Mouse (Mus musculus): ENCODE measurements around the gene Mcam. TPM values are rescaled to one million over a fixed set of nuclear protein-coding genes. Genes with fewer than 3 reads are reported as not detected.

The Mcam gene
- polyA plus RNA-seq, 1 experiment from 2014 or later = 13.0 TPM

GRCm38 (mm10) chr9:44191166-44191565 is 56.9 kb downstream of the Mcam start:
- Histone ChIP-seq H3K4me3 (ENCODE audit: low read depth, low read length) (no peak overlapping the region), H3K4me1 (replicated peaks; ENCODE audit: control insufficient read depth, insufficient read depth, low read length) (no peaks in the 10 kb centered on the region), H3K4me2 (replicated peaks; ENCODE audit: low read depth, low read length) (no peak overlapping the region), H3K27me3 (ENCODE audit: control insufficient read depth, insufficient read depth, low read length) (no peaks in the 10 kb centered on the region), H3K9me3 (ENCODE audit: control insufficient read depth, low read length) (no peaks in the 10 kb centered on the region), H3K9ac (ENCODE audit: low read depth, low read length) (no peak overlapping the region), H3K27ac (ENCODE audit: low read depth, low read length) (no peak overlapping the region), H3K36me3 (ENCODE audit: control insufficient read depth, insufficient read depth, low read length) (no peaks in the 10 kb centered on the region)
- no peak for DNase-seq (ENCODE audit: low spot score)
- no peak for ATAC-seq (ENCODE audit: low FRiP score)
- WGBS = 81% methylated on average over 3 of the region's 3 CpGs

GRCm38 (mm10) chr9:44192312-44192711 is 58.0 kb downstream of the Mcam start:
- Histone ChIP-seq H3K36me3 (ENCODE audit: control insufficient read depth, insufficient read depth, low read length) (no peaks in the 10 kb centered on the region), H3K27me3 (ENCODE audit: control insufficient read depth, insufficient read depth, low read length) (no peaks in the 10 kb centered on the region), H3K27ac (ENCODE audit: low read depth, low read length) (no peak overlapping the region), H3K4me1 (replicated peaks; ENCODE audit: control insufficient read depth, insufficient read depth, low read length) (no peaks in the 10 kb centered on the region), H3K4me2 (replicated peaks; ENCODE audit: low read depth, low read length) (no peak overlapping the region), H3K9ac (ENCODE audit: low read depth, low read length) (no peak overlapping the region), H3K9me3 (ENCODE audit: control insufficient read depth, low read length) (no peaks in the 10 kb centered on the region), H3K4me3 (ENCODE audit: low read depth, low read length) (no peak overlapping the region)
- no peak for DNase-seq (ENCODE audit: low spot score)
- WGBS = 89% methylated on average over 3 of the region's 3 CpGs
- ATAC-seq (ENCODE audit: low FRiP score) = no peak

Other genes with a start within 250 kb of the Mcam start
- 0.31 and 0.35 TPM in 2 replicates for gene Thy1, start 91.1 kb upstream of the Mcam start, polyA plus RNA-seq (2014; fragmentation: Nextera tagmentation; extraction: Ambion mirVana)
- 11.4 and 13.9 TPM in 2 replicates for gene Usp2, start 67.4 kb upstream of the Mcam start, polyA plus RNA-seq (2014; fragmentation: Nextera tagmentation; extraction: Ambion mirVana)
- 0.10 and 0.23 TPM in 2 replicates for gene Mfrp, start 32.7 kb upstream of the Mcam start, polyA plus RNA-seq (2014; fragmentation: Nextera tagmentation; extraction: Ambion mirVana)
- gene C1qtnf5, start 27.2 kb upstream of the Mcam start, polyA plus RNA-seq (2014; fragmentation: Nextera tagmentation; extraction: Ambion mirVana) = 0.82 and 1.2 TPM in 2 replicates
- 0.29 and 0.38 TPM in 2 replicates for gene Gm49380, start 21.0 kb upstream of the Mcam start, polyA plus RNA-seq (2014; fragmentation: Nextera tagmentation; extraction: Ambion mirVana)
- gene Rnf26, start 21.0 kb upstream of the Mcam start, polyA plus RNA-seq (2014; fragmentation: Nextera tagmentation; extraction: Ambion mirVana) = 43.7 and 51.8 TPM in 2 replicates
- 22.7 and 24.7 TPM in 2 replicates for gene Cbl, start 99.6 kb downstream of the Mcam start, polyA plus RNA-seq (2014; fragmentation: Nextera tagmentation; extraction: Ambion mirVana)
- not detected in 2 replicates for gene Ccdc153, start 106.2 kb downstream of the Mcam start, polyA plus RNA-seq (2014; fragmentation: Nextera tagmentation; extraction: Ambion mirVana)
- 0.13 TPM in 1 of 2 replicates, not detected in the other for gene Pdzd3, start 117.0 kb downstream of the Mcam start, polyA plus RNA-seq (2014; fragmentation: Nextera tagmentation; extraction: Ambion mirVana)
- 1.9 and 2.9 TPM in 2 replicates for gene Nlrx1, start 134.1 kb downstream of the Mcam start, polyA plus RNA-seq (2014; fragmentation: Nextera tagmentation; extraction: Ambion mirVana)
- 2.9 and 5.7 TPM in 2 replicates for gene Abcg4, start 154.1 kb downstream of the Mcam start, polyA plus RNA-seq (2014; fragmentation: Nextera tagmentation; extraction: Ambion mirVana)
- gene Hinfp, start 171.2 kb downstream of the Mcam start, polyA plus RNA-seq (2014; fragmentation: Nextera tagmentation; extraction: Ambion mirVana) = 23.1 and 23.2 TPM in 2 replicates
- 10.1 and 11.4 TPM in 2 replicates for gene C2cd2l, start 185.8 kb downstream of the Mcam start, polyA plus RNA-seq (2014; fragmentation: Nextera tagmentation; extraction: Ambion mirVana)
- 47.7 and 51.6 TPM in 2 replicates for gene Dpagt1, start 191.6 kb downstream of the Mcam start, polyA plus RNA-seq (2014; fragmentation: Nextera tagmentation; extraction: Ambion mirVana)
- 340 and 346 TPM in 2 replicates for gene H2afx, start 200.2 kb downstream of the Mcam start, polyA plus RNA-seq (2014; fragmentation: Nextera tagmentation; extraction: Ambion mirVana)
- gene Hmbs, start 209.8 kb downstream of the Mcam start, polyA plus RNA-seq (2014; fragmentation: Nextera tagmentation; extraction: Ambion mirVana) = 134 and 151 TPM in 2 replicates
- gene Vps11, start 227.2 kb downstream of the Mcam start, polyA plus RNA-seq (2014; fragmentation: Nextera tagmentation; extraction: Ambion mirVana) = 23.4 and 31.5 TPM in 2 replicates
- gene Hyou1, start 245.0 kb downstream of the Mcam start, polyA plus RNA-seq (2014; fragmentation: Nextera tagmentation; extraction: Ambion mirVana) = 29.7 and 31.8 TPM in 2 replicates

All from hindbrain, embryonic 11.5 days (tissue).